Mouse (Mus musculus) lung, postnatal 0 days (tissue): ENCODE results near the gene Tsen34.

Source experiments
- CTCF ChIP-seq: IDR thresholded peaks from 2 replicates; pipeline ENCODE4 v1.5.1; 2016; ENCODE audit warnings: antibody characterized with exemption, mild to moderate bottlenecking
- EP300 ChIP-seq: IDR thresholded peaks from 2 replicates; pipeline ENCODE4 v1.6.1; 2016; ENCODE audit warnings: antibody characterized with exemption, mild to moderate bottlenecking, control low read depth

- TF ChIP-seq CTCF, result no peak
- no peak for TF ChIP-seq EP300
Measured at GRCm38 (mm10) chr7:3676371-3676770, 16.3 kb upstream of the Tsen34 start.
